Mouse (Mus musculus) liver, adult (tissue): Measurements from ENCODE around the gene Lrmda.

Source experiments
- GATA4 ChIP-seq: IDR thresholded peaks from 2 replicates; pipeline ENCODE4 v1.6.1; 2014; ENCODE audit warnings: mild to moderate bottlenecking, low read length; ENCODE audit not compliant: insufficient replicate concordance

Lrmda gene

DNA sequence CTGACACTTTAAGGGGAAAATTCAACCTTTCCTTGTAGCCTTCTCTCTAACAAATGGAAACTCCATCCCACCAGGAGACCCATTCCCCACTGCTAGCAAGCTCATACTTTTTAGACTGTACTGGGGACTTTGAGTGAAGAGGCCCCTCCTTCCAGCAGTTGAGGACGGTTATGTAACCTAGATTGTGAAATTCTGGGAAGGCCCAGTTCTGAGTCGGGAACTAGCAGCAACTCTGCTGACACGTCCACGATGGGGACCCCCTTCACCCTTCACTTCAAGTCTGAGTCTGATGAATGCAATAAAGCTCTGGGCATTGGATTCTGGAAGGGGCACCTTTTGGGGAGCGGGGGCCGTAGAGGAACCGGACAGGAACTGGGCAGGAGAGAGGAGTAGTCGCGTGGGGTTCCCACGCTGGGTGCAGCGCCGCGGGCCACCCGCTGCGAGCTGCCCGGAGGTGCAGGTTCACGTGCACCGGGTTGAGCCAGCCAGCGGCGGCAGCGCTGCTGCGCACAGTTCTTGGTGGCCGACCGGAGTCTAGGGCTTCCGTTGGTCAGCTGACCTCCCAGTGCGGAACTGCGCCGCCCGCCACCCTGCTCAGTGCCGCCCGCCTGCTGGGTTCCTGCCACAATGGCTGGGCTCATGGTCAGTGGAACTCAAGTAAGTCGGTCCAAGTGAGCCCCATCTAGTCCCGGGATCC is at the start of gene Lrmda:
Gene Lrmda, plus strand, starts transcription at position 461 of the 697 bp plus-strand sequence.
- peak; percentile 59; the same call in 1 of the 2 replicates for TF ChIP-seq GATA4

GRCm38 (mm10) chr14:21981462-21981861 is 38.0 kb upstream of the Lrmda start:
- TF ChIP-seq GATA4: no peak

GRCm38 (mm10) chr14:21982096-21982591 is 37.4 kb upstream of the Lrmda start:
- TF ChIP-seq GATA4: no peak

GRCm38 (mm10) chr14:21982592-21983310 is 36.8 kb upstream of the Lrmda start:
- TF ChIP-seq GATA4: no peak

GRCm38 (mm10) chr14:21983311-21983949 is 36.1 kb upstream of the Lrmda start:
- TF ChIP-seq GATA4: no peak

DNA sequence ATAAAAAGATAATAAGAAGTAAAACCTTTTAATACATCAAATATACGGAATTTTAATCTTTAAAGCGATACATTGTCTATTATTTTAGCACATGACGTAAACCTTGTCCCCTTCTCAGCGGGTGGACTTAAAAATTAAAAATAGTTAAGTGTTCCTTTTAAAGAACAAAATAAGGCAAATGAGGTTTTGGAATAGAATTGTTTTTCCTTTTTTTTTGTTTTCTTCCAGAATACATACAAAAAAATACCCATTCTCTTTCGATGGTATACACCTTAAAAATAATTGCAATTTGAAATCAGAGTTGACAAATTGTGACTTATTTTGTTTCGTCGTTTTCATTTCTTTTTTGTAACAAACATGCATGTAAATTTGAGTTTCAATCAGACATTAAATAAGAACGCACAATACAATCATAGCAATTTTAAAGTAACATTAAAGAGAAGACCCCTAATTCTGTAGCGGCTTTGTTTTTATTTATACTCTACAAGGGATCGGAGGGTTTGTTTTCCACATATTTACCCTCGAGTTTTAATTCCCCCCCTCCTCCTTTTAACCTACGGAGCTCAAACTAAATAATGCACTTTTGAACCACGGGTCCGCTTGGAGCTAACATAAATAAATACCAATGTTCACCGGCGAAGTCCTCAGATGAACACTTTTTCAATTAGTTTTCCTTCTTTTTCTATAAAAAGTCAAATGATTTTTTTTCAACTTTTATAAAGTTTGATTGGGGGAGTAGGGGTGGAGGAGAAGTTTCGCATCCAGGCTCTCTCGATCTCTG is 35.4 kb upstream of the Lrmda start:
- no peak for TF ChIP-seq GATA4

GRCm38 (mm10) chr14:21984757-21985425 is 34.6 kb upstream of the Lrmda start:
- no peak for TF ChIP-seq GATA4

DNA sequence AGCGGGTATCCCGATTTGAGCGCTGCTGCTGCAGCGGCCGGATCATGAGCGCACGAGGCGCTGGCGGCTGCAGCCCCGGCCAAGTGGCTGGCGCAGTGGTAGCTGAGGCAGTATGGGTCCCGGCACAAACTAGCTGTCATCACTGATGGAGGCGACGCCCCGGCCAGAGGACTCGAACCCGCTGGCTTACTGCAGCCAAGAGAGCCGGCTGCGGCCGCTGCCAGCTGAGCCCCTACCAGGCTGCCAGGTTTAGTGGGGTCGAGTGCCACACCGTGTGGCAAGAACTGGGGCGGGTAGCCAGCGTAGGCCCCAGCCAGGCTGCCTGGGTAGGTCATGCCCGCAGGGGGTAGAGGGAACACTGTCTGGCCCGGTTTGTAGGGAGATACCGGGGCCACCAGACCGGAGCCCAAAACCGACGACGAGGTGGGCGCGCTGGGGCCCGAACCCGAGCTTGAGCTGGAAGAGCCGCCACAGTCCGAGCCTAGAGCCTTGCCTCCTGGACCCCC is 34.0 kb upstream of the Lrmda start:
- no peak for TF ChIP-seq GATA4

DNA sequence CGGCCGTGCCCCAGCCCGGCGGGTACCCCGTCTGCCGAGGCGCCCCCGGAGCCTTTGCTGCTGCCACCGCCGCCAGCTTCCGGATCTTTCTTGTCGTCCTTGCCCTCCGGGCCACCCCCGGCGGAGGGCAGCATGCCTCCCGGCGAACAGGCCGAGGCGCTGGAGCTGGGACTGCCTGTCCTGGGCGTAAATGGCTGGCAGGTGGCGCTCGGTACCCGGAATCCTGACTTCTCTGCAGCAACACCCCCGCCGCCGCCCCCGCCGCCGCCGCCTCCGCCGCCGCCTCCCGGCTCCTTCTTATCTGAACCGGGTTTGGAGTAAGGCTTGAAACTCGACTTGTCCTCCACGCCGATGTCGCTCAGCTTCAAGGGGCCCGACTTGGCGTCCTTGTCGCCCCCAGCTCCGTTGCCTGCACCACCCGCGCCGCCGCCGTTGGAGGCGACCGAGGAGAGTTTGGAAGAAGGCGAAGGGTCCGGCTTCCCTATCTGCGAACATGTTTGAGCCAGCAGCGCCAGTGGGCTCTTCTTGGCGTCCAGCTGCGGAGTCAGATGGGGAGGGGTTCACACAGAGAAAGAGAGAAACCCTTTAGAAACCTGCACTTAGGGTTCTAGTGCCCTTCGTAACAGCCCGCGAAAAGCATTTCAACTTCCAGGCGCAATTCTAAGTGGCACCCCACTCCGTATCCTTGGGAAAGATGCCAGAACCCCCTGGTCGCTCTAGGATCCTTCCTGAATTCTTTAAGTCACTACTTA is 33.4 kb upstream of the Lrmda start:
- TF ChIP-seq GATA4: peak; percentile 33; the same call in 1 of the 2 replicates

DNA sequence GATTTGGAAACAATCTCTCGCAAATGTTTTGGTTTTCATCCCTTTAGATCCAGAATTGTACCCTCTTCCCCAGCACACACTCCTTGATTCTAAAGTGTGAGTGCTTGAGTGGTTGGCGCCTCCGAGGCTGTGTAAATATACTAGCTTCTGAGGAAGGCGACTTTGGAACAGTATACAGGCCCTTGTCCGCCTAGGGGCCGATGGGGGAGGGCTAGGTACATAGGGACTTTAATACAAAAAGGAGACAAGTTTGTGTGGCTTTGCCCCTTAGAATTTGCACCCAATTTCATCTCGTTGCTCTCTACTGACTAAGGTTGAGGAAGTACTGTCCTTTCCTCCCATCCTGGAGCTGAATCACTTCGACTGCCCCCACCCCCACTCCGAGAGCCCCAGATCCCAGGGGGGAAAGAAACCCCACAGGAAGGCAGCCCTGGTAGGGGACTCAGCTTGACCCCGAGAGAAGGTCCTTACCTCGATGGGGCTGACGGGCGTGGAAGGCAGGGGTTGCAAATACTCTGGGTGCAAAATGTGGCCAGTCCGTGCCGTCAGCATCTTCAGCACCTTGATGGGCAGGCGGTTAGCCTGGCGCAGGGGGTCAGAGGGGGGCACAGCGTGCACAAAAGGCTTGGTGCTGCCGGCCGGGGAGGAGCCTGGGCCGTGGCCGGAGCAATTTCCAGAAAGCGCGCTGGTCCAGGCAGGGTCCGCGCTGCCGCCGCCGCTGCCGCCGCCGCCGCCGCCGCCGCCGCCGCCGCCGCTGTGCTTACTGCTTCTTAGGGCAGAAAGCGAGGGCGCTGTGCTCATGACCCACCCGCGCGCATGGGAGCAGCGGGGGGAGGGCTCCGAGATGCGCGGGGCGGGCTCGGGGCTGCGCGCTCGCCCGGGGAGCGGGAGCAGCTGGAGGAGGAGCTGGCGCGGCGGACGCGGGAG is 32.5 kb upstream of the Lrmda start:
- TF ChIP-seq GATA4: no peak

GRCm38 (mm10) chr14:21987660-21988576 is 31.6 kb upstream of the Lrmda start:
- TF ChIP-seq GATA4: peak; percentile 78; the same call in 1 of the 2 replicates
